Comparison of ENCODE assay signal across 8 mouse cellular contexts in the genomic region with DNA sequence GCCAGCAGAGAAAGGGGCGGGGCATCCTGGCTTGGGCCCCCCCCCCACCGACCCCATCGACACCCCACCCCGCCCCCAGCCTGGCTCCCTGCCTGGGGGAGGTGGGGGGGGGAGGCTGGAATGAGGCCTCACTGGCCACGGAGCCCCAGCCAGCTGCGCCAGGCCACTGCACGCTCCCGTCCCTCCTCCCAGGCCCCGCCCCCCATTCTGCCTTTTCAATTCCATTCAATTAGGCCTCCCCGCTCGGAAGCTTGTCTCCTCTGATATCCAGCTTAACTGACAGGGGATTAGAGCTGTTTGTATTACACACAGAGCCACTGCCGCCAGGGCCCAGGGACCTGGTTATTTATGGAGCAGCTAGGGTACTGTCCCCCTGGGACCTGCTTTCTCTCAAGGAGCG. TPM values are rescaled to one million over a fixed set of nuclear protein-coding genes. Genes with fewer than 3 reads are reported as not detected.
A peak's percentile ranks its signal among the peaks of the same experiment; 100 is the strongest.
DNase-seq lines count a peak whose midpoint lies in the region; ATAC-seq and TF ChIP-seq lines count a peak whose summit lies in the region.

No protein-coding gene starts in this region.

- no peaks in the 10 kb centered on the region for H3K36me3 ChIP-seq in limb, embryonic 11.5 days (ENCODE audit: control insufficient read depth, insufficient read depth, low read length)
- H3K36me3 ChIP-seq in midbrain, embryonic 13.5 days: no peaks in the 10 kb centered on the region
- H3K36me3 ChIP-seq in stomach, postnatal 0 days (ENCODE audit: control insufficient read depth, insufficient read depth, low read length): no peaks in the 10 kb centered on the region

- H3K4me2 ChIP-seq in limb, embryonic 11.5 days (ENCODE audit: low read depth, severe bottlenecking): peak overlapping the region; percentile 50
- H3K4me2 ChIP-seq in midbrain, embryonic 13.5 days (replicated peaks): peak overlapping the region; percentile 44
- H3K4me2 ChIP-seq in stomach, postnatal 0 days (replicated peaks; ENCODE audit: low read depth): peak overlapping the region; percentile 52

- H3K4me3 ChIP-seq in limb, embryonic 11.5 days (ENCODE audit: low read depth, low read length): peak overlapping the region; percentile 20; the same call in 1 of the 2 replicates
- peak overlapping the region; percentile 21 for H3K4me3 ChIP-seq in midbrain, embryonic 13.5 days (replicated peaks)
- H3K4me3 ChIP-seq in stomach, postnatal 0 days (ENCODE audit: low read depth, low read length): peak overlapping the region; percentile 28

- TF ChIP-seq EP300 in stomach, postnatal 0 days (optimal IDR thresholded peaks at IDR 0.05): no peak

- H3K9me3 ChIP-seq in limb, embryonic 11.5 days (ENCODE audit: control insufficient read depth, low read length): no peaks in the 10 kb centered on the region; the same call in 1 of the 2 replicates
- H3K9me3 ChIP-seq in midbrain, embryonic 13.5 days: no peaks in the 10 kb centered on the region; the same call in 1 of the 2 replicates
- no peaks in the 10 kb centered on the region for H3K9me3 ChIP-seq in stomach, postnatal 0 days (ENCODE audit: control insufficient read depth, low read length)

- peak; percentile 48 to 54 for DNase-seq in adrenal gland, adult 18-20 months (ENCODE audit: low spot score in 2 of 2)
- peak; percentile 82 for DNase-seq in embryo, embryonic 11.5 days (ENCODE audit: low read depth, low spot score)
- DNase-seq in heart, adult 8-10 months (ENCODE audit: low spot score): peak; percentile 33
- DNase-seq in kidney, adult 18-20 months: peak; percentile 55
- peak; percentile 86 for DNase-seq in limb, embryonic 11.5 days (ENCODE audit: low spot score)
- peak; percentile 83 for DNase-seq in stomach, postnatal 0 days (ENCODE audit: low spot score)

- WGBS in limb, embryonic 11.5 days: 0% methylated on average over 12 of the region's 13 CpGs
- WGBS in midbrain, embryonic 13.5 days: 0% methylated on average over 9 of the region's 13 CpGs
- WGBS in stomach, postnatal 0 days: under 1% methylated on average over 12 of the region's 13 CpGs

- peak; percentile 28; the same call in 1 of the 2 replicates for ATAC-seq in limb, embryonic 11.5 days (ENCODE audit: insufficient number of reproducible peaks, low FRiP score, low TSS enrichment, low read depth)
- ATAC-seq in midbrain, embryonic 13.5 days: peak; percentile 91
- ATAC-seq in stomach, postnatal 0 days (ENCODE audit: low FRiP score, low TSS enrichment): peak; percentile 46; the same call in 1 of the 2 replicates
- no peak for ATAC-seq in CD4-positive, CD25-positive, alpha-beta regulatory T cell, adult 4 months

- TF ChIP-seq CTCF in stomach, postnatal 0 days (IDR thresholded peaks at IDR 0.05; ENCODE audit: low read depth): no peak

- H3K9ac ChIP-seq in limb, embryonic 11.5 days (ENCODE audit: low read length): peak overlapping the region; percentile 40
- H3K9ac ChIP-seq in midbrain, embryonic 13.5 days (replicated peaks): peak overlapping the region; percentile 43; the same call in 1 of the 2 replicates
- peak overlapping the region; percentile 45 for H3K9ac ChIP-seq in stomach, postnatal 0 days (ENCODE audit: low read length)

- no peaks in the 10 kb centered on the region for H3K27me3 ChIP-seq in limb, embryonic 11.5 days (ENCODE audit: control insufficient read depth, insufficient read depth, low read length)
- H3K27me3 ChIP-seq in midbrain, embryonic 13.5 days: peaks cover 37% of the 10 kb centered on the region
- H3K27me3 ChIP-seq in stomach, postnatal 0 days (ENCODE audit: control insufficient read depth, insufficient read depth, low read length): no peaks in the 10 kb centered on the region

- 0 out of 2 replicates have a peak overlapping the region, but pooled peaks have one; percentile 21 for H3K27ac ChIP-seq in limb, embryonic 11.5 days (replicated peaks; ENCODE audit: low read depth, low read length)
- peak overlapping the region; percentile 88 for H3K27ac ChIP-seq in midbrain, embryonic 13.5 days
- no peak overlapping the region for H3K27ac ChIP-seq in stomach, postnatal 0 days (replicated peaks)

- peaks cover 20% of the 10 kb centered on the region for H3K4me1 ChIP-seq in limb, embryonic 11.5 days (ENCODE audit: control insufficient read depth, insufficient read depth, low read length)
- H3K4me1 ChIP-seq in midbrain, embryonic 13.5 days (replicated peaks): peaks cover 47% of the 10 kb centered on the region
- H3K4me1 ChIP-seq in stomach, postnatal 0 days (replicated peaks; ENCODE audit: control insufficient read depth, insufficient read depth): peaks cover 5% of the 10 kb centered on the region; the same call in 1 of the 2 replicates

RNA-seq across cellular contexts. Expression of gene Mvk, which starts 23.4 kb away (rescaled TPM):
- total RNA-seq in adrenal gland, adult 18-20 months (2021): 10 to 100 TPM; 26.1 to 44.5 TPM
- total RNA-seq in heart, adult 8-10 months (2022): 10 to 100 TPM in 2 of 4 experiments, 1 to 10 TPM in 2; 8.3 to 12.7 (median 10.8) TPM
- polyA plus RNA-seq in limb, embryonic 11.5 days (2014; fragmentation: Nextera tagmentation; extraction: Ambion mirVana): 47.6 and 49.2 TPM in 2 replicates
- polyA plus RNA-seq in midbrain, embryonic 13.5 days (2015; fragmentation: Nextera tagmentation; extraction: Ambion mirVana): 50.7 and 55.4 TPM in 2 replicates
- polyA plus RNA-seq in stomach, postnatal 0 days (2015; fragmentation: Nextera tagmentation; extraction: Ambion mirVana): 60.1 and 64.4 TPM in 2 replicates
- 10 to 100 TPM; 11.2 to 17.5 TPM for polyA plus RNA-seq in CD4-positive, CD25-positive, alpha-beta regulatory T cell, adult 4 months (2017; shearing (Covaris generic))

RNA-seq across cellular contexts. Expression of gene Mmab, which starts 23.6 kb away (rescaled TPM):
- 10 to 100 TPM; 19.4 to 29.9 TPM for total RNA-seq in adrenal gland, adult 18-20 months (2021)
- total RNA-seq in heart, adult 8-10 months (2022): 10 to 100 TPM; 26.8 to 32.6 (median 27.5) TPM
- 29.8 and 30.6 TPM in 2 replicates for polyA plus RNA-seq in limb, embryonic 11.5 days (2014; fragmentation: Nextera tagmentation; extraction: Ambion mirVana)
- polyA plus RNA-seq in midbrain, embryonic 13.5 days (2015; fragmentation: Nextera tagmentation; extraction: Ambion mirVana): 21.1 and 22.9 TPM in 2 replicates
- polyA plus RNA-seq in stomach, postnatal 0 days (2015; fragmentation: Nextera tagmentation; extraction: Ambion mirVana): 11.4 and 12.4 TPM in 2 replicates
- 1 to 10 TPM; 5.0 to 7.4 TPM for polyA plus RNA-seq in CD4-positive, CD25-positive, alpha-beta regulatory T cell, adult 4 months (2017; shearing (Covaris generic))

Comparison
In these comparisons a context has a peak if more than half of its experiments do, and no peak if none do; other contexts are left out.
1. DNase-seq: peak in every context shown above with its lines; median percentile 86 in limb, embryonic 11.5 days; 83 in stomach, postnatal 0 days; 82 in embryo, embryonic 11.5 days; 55 in kidney, adult 18-20 months; 51 in adrenal gland, adult 18-20 months; 33 in heart, adult 8-10 months.